Mouse (Mus musculus) C2C12 (cell line): ENCODE data around the gene Hipk2.

Source experiments
- CEBPB ChIP-seq: IDR thresholded peaks from one replicate; pipeline ENCODE4 v1.6.1; 2011; ENCODE audit warnings: low read depth, mild to moderate bottlenecking, control low read depth, moderate library complexity
- CTCF ChIP-seq: IDR thresholded peaks from one replicate; pipeline ENCODE4 v1.5.1; 2011; ENCODE audit not compliant: control insufficient read depth, insufficient read depth, insufficient read length
- MAX ChIP-seq: IDR thresholded peaks from one replicate; pipeline ENCODE4 v1.6.1; 2011; ENCODE audit warnings: mild to moderate bottlenecking, control low read depth
- MYOD1 ChIP-seq: IDR thresholded peaks from one replicate; pipeline ENCODE4 v1.6.1; 2011; ENCODE audit warnings: low read depth; ENCODE audit not compliant: control insufficient read depth, insufficient read length
- USF1 ChIP-seq: IDR thresholded peaks from one replicate; pipeline ENCODE4 v1.6.1; 2011; ENCODE audit warnings: low read depth, mild to moderate bottlenecking, control low read depth, moderate library complexity

DNA sequence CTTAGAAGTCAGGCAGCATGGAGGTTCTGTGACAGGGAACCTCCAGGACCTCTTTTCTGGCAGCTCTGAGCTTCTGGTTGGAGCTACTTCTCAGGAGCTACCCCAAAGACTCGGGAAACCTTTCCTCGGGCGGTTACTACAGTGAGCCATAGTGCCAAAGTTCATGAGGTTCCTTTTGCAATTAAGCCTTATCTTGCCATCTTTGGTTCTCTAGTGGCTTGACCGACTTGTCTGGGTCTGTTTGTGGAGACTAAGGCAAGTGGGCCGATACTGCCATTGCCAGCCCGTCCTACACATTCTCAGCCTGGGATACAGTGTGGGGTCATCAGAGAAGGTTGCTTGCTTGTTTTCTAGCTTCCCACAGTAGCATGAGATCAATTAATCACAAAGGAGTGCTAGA lies 183.4 kb downstream of the Hipk2 start:
- TF ChIP-seq CTCF: no peak
- no peak for TF ChIP-seq MYOD1
- TF ChIP-seq MAX: no peak
- TF ChIP-seq USF1: no peak
- TF ChIP-seq CEBPB: no peak
